Mouse (Mus musculus) forebrain, embryonic 11.5 days (tissue): ENCODE data around the gene Cyp2c69. TPM values are rescaled to one million over a fixed set of nuclear protein-coding genes. Genes with fewer than 3 reads are reported as not detected.
"Not testable (repeated sequence)": the region's sequence is repeated elsewhere in the genome, so short reads cannot be mapped to it uniquely, and the experiment has no call there.

Experiments used
- ATAC-seq: fragments of 200-750 bp; cut with Nextera tagmentation; replicated peaks from 2 replicates; pipeline ENCODE4 v1.8.0; 2017; ENCODE audit warnings: moderate TSS enrichment; ENCODE audit not compliant: low FRiP score
- DNase-seq: peaks from one replicate; pipeline ENCODE4 v3.0.0-alpha.2; 2017; ENCODE audit warnings: low spot score
- H3K27ac ChIP-seq: fragments of 300-500 bp; sonication (generic); 2 replicates; pipeline ENCODE4 v1.5.1; 2014; ENCODE audit warnings: low read depth, low read length
- H3K27me3 ChIP-seq: fragments of 300-500 bp; sonication (generic); 2 replicates; pipeline ENCODE4 v1.6.1; 2014; ENCODE audit warnings: mild to moderate bottlenecking, low read length, mixed read lengths; ENCODE audit not compliant: control insufficient read depth, insufficient read depth
- H3K36me3 ChIP-seq: fragments of 300-500 bp; sonication (generic); 2 replicates; pipeline ENCODE4 v1.6.1; 2014; ENCODE audit warnings: mild to moderate bottlenecking, low read length, moderate library complexity, mixed read lengths; ENCODE audit not compliant: control insufficient read depth, insufficient read depth
- H3K4me1 ChIP-seq: fragments of 300-500 bp; sonication (generic); replicated peaks from 2 replicates; pipeline ENCODE4 v1.6.1; 2014; ENCODE audit warnings: low read length, mixed read lengths; ENCODE audit not compliant: control insufficient read depth, insufficient read depth
- H3K4me2 ChIP-seq: fragments of 300-500 bp; sonication (generic); 2 replicates; pipeline ENCODE4 v1.6.1; 2014; ENCODE audit warnings: low read depth, mild to moderate bottlenecking, low read length, moderate library complexity, mixed read lengths; ENCODE audit not compliant: severe bottlenecking
- H3K4me3 ChIP-seq: fragments of 300-500 bp; sonication (generic); 2 replicates; pipeline ENCODE4 v1.5.1; 2014; ENCODE audit warnings: low read depth, low read length
- H3K9ac ChIP-seq: fragments of 300-500 bp; sonication (generic); 2 replicates; pipeline ENCODE4 v1.6.1; 2014; ENCODE audit warnings: low read length
- H3K9me3 ChIP-seq: fragments of 300-500 bp; sonication (generic); 2 replicates; pipeline ENCODE4 v1.6.1; 2016; ENCODE audit warnings: low read length, mixed read lengths; ENCODE audit not compliant: control insufficient read depth
- WGBS: fragments of 180-500 bp; shearing (Covaris S2); extraction: QIAGEN DNeasy Blood & Tissue Kit; methylation state at CpG from one replicate; pipeline ENCODE4 v1.1.7; 2014; 5-methylcytosine and 5-hydroxymethylcytosine counted together
- polyA plus RNA-seq: library from polyadenylated mRNA; unstranded; fragments of >200 nt; fragmentation: Nextera tagmentation; extraction: Ambion mirVana; gene quantifications from 2 replicates; pipeline ENCODE4 v1.2.1, GENCODE M21; 2014

Gene Cyp2c69
- polyA plus RNA-seq: not detected in 2 replicates

DNA sequence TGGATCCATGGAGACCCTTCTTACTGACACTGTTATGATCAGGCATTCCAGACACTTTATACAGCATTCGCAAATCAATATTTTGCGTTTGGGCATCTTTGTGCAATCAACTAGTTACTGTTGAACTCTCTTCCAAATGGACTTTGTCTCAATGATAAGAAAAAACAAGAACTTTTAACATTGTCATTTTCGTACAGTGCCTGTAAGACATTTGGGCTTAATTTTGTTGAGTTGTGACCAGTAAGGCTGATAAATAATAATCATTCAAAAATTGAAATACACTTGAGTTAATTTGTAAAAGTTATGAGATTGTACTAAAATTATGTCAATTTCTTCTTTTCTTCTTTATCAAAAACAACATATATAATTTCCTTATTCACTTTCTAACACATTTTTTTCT is at the start of gene Cyp2c69:
Gene Cyp2c69, minus strand, starts transcription at position 101 of the 400 bp plus-strand sequence.
- H3K4me1 ChIP-seq, H3K27ac ChIP-seq, H3K4me2 ChIP-seq, H3K4me3 ChIP-seq, H3K36me3 ChIP-seq, H3K9me3 ChIP-seq, DNase-seq, ATAC-seq, H3K27me3 ChIP-seq, H3K9ac ChIP-seq: not testable (repeated sequence)
- WGBS: 89% methylated on average over 3 of the region's 3 CpGs

GRCm38 (mm10) chr19:39935396-39935795 is 48.8 kb upstream of the Cyp2c69 start:
- Histone ChIP-seq H3K9me3 (no peaks in the 10 kb centered on the region), H3K27me3 (no peaks in the 10 kb centered on the region), H3K4me2 (no peak overlapping the region), H3K36me3 (no peaks in the 10 kb centered on the region), H3K9ac (no peak overlapping the region), H3K4me1 (no peaks in the 10 kb centered on the region), H3K27ac (no peak overlapping the region), H3K4me3 (no peak overlapping the region)
- 84% methylated on average over 2 of the region's 2 CpGs for WGBS
- no peak for ATAC-seq
- DNase-seq: no peak

DNA sequence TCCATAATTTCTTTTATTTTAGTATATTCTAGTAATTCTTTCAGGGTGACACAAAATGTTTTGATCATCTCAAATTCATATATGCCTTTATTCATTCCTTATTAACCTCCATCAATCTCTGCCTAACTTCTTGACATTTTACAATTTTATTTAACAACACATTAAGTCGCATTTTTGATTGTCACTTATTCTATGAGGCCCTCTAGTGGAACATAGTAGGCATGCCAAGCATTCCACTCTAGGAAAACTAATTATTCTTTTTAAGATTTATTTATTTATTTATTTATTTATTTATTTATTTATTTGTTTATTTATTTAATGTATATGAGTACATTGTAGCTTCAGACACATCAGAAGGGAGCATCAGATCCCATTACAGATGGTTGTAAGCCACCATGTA is 43.4 kb upstream of the Cyp2c69 start:
- no peak for DNase-seq
- H3K36me3 ChIP-seq: no peaks in the 10 kb centered on the region
- ATAC-seq: no peak
- no peak overlapping the region for H3K4me3 ChIP-seq
- no peaks in the 10 kb centered on the region for H3K9me3 ChIP-seq
- H3K27ac ChIP-seq: no peak overlapping the region
- H3K27me3 ChIP-seq: no peaks in the 10 kb centered on the region
- no peak overlapping the region for H3K4me2 ChIP-seq
- 73% methylated on average over 1 of the region's 1 CpGs for WGBS
- H3K4me1 ChIP-seq: no peaks in the 10 kb centered on the region
- H3K9ac ChIP-seq: no peak overlapping the region

DNA sequence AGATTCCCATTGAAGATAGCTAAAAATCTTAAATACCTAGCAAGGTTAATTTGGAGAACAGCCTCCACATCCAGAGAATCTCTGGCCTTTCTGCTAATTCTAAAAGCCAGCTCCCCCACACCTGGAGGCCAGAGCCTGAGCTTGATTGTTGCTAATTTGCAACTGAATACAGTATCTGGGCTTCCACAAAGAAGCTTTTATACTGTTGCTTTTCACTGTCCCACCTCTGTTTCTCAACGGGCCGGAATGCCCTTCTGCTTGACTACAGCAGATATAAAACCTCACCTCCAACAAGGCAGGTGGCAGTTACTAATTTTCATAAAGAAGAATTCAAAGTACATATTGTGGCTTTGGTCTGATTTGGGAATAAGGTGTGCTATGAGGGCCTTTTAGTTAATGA is 15.1 kb upstream of the Cyp2c69 start:
- ATAC-seq (no peak), DNase-seq (no peak)
- H3K4me3 ChIP-seq: no peak overlapping the region
- H3K9ac ChIP-seq: no peak overlapping the region
- 81% methylated on average over 2 of the region's 2 CpGs for WGBS
- H3K36me3 ChIP-seq: no peaks in the 10 kb centered on the region
- H3K4me1 ChIP-seq: no peaks in the 10 kb centered on the region
- no peaks in the 10 kb centered on the region for H3K9me3 ChIP-seq
- no peak overlapping the region for H3K27ac ChIP-seq
- H3K4me2 ChIP-seq: no peak overlapping the region
- H3K27me3 ChIP-seq: no peaks in the 10 kb centered on the region

DNA sequence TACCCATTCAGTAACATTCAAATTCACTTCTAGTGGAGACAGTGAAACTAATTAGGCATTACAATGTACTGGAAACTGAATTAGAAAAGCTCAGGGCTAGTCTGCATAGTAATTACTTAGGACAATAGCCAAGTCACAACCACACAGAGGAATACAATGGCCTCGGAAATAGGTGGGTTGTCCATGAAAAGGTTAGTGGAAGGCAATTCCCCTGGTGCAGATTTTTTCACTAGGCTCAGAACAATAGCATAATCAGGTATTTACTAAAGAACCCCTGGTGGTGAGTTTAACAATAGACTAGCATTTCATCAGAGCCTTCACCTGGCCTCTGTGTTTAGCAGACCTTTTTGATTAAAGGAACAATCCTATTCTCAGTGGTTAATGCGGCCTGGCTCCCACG is 3.5 kb upstream of the Cyp2c69 start:
- H3K4me1 ChIP-seq, H3K9me3 ChIP-seq, H3K27me3 ChIP-seq, H3K4me2 ChIP-seq, ATAC-seq, H3K9ac ChIP-seq, H3K27ac ChIP-seq, DNase-seq, H3K36me3 ChIP-seq, H3K4me3 ChIP-seq: not testable (repeated sequence)
- WGBS: 75% methylated on average over 3 of the region's 3 CpGs

DNA sequence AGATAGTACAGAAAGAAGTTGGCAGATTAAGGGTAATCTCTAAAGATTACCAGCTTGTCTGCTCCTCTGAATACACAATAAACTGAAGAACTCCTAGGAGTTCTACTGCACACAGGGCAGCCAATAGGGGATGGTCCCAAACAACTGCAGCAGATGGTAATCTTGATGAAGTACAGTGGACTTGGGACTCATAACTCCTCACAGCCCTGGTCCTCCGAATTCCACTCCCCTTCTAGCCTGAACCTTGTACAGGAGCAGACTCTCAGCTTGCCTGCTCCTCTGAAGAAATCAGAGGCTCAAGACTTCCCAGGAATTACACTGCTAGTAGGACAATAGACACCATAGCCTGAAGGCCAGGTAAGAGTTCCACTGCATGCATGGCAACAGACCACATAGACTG is 20.5 kb downstream of the Cyp2c69 start:
- Histone ChIP-seq H3K4me3 (no peak overlapping the region), H3K27ac (no peak overlapping the region), H3K36me3 (no peaks in the 10 kb centered on the region), H3K4me2 (no peak overlapping the region), H3K9ac (no peak overlapping the region), H3K9me3 (no peaks in the 10 kb centered on the region), H3K4me1 (no peaks in the 10 kb centered on the region), H3K27me3 (no peaks in the 10 kb centered on the region)
- WGBS: 65% methylated on average over 1 of the region's 1 CpGs
- DNase-seq (no peak), ATAC-seq (no peak)

DNA sequence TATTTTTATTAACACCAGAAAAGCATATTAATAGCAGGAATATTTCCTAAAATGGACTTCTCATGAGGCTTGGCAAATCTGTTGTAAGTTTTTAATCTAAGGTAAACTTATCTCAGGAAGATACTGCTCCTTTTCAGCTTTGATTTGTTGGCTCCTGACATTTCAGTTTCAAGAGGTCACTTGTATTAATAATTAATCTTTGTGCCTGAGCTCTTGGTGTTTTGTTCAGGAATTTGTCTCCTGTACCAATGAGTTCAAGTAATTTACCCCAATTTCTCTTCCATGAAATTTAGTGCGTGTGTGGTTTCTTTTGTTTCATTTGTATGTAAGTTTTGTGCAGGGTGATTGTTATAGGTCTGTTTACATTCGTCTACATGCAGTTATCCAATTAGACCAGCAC is 65.7 kb downstream of the Cyp2c69 start:
- H3K27me3 ChIP-seq, ATAC-seq, DNase-seq: not testable (repeated sequence)

DNA sequence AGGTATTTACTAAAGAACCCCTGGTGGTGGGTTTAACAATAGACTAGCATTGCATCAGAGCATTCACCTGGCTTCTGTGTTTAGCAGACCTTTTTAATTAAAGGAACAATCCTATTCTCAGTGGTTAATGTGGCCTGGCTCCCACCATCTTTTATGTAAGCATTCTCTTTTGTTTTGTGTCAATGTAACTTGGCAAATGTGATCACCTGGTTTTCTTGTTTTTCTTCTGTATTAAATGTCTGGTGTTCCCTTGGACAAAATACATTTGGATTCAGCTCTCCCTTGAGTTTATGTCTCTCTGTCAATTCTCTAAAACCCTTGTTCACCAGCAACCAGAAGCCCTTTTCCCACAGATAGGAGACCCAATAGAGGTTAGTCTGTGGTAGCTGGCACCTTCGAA is 70.2 kb downstream of the Cyp2c69 start:
- ATAC-seq, H3K4me3 ChIP-seq, H3K9ac ChIP-seq, H3K36me3 ChIP-seq, H3K9me3 ChIP-seq, H3K4me1 ChIP-seq, H3K4me2 ChIP-seq, H3K27me3 ChIP-seq, H3K27ac ChIP-seq, DNase-seq: not testable (repeated sequence)
- 94% methylated on average over 1 of the region's 1 CpGs for WGBS

More for the DNA sequence above, 65.7 kb downstream of the Cyp2c69 start:
- H3K9me3 ChIP-seq, H3K4me1 ChIP-seq, H3K4me3 ChIP-seq, H3K36me3 ChIP-seq, H3K27ac ChIP-seq, H3K9ac ChIP-seq, H3K4me2 ChIP-seq: not testable (repeated sequence)
- 83% methylated on average over 2 of the region's 2 CpGs for WGBS

- H3K4me1 ChIP-seq, DNase-seq, H3K9ac ChIP-seq, H3K27me3 ChIP-seq, ATAC-seq, H3K36me3 ChIP-seq, H3K4me3 ChIP-seq, H3K9me3 ChIP-seq, H3K27ac ChIP-seq, H3K4me2 ChIP-seq: not testable (repeated sequence)
- 46% methylated on average over 4 of the region's 4 CpGs for WGBS
Observed at GRCm38 (mm10) chr19:39815991-39816390, 70.6 kb downstream of the Cyp2c69 start.
